9 mouse cellular contexts compared by ENCODE assay signal in genomic region chr4:118336658-118337057, GRCm38 (mm10). TPM values are rescaled to one million over a fixed set of nuclear protein-coding genes. Genes with fewer than 3 reads are reported as not detected.
DNase-seq lines count a peak whose midpoint lies in the region; ATAC-seq and TF ChIP-seq lines count a peak whose summit lies in the region.
"Had no signal": no experiment of that assay in that cellular context is flagged by ENCODE, and none has a peak within 500 bp of the region (broad histone marks: within the 10 kb centered on the region; RNA-seq: fewer than 3 reads in every experiment).

No protein-coding gene starts in this region.

- TF ChIP-seq CTCF in lung, embryonic 14.5 days (IDR thresholded peaks at IDR 0.05; ENCODE audit: low read depth): peak; percentile 68
- peak; percentile 76 for TF ChIP-seq CTCF in stomach, postnatal 0 days (IDR thresholded peaks at IDR 0.05; ENCODE audit: low read depth)

- H3K4me1 ChIP-seq in forebrain, embryonic 10.5 days: 0 out of 2 replicates have a peak, but pooled peaks cover 1% of the 10 kb centered on the region
- no peaks in the 10 kb centered on the region for H3K4me1 ChIP-seq in forebrain, embryonic 16.5 days (replicated peaks; ENCODE audit: control insufficient read depth, insufficient read depth, low read length)
- H3K4me1 ChIP-seq in neural tube, embryonic 15.5 days: no peaks in the 10 kb centered on the region
- H3K4me1 ChIP-seq in lung, embryonic 14.5 days (ENCODE audit: insufficient read depth): no peaks in the 10 kb centered on the region
- H3K4me1 ChIP-seq in stomach, postnatal 0 days (replicated peaks; ENCODE audit: control insufficient read depth, insufficient read depth): no peaks in the 10 kb centered on the region
- H3K4me1 ChIP-seq: hindbrain, embryonic 15.5 days had no signal

- ATAC-seq in forebrain, embryonic 16.5 days: no peak
- no peak for ATAC-seq in neural tube, embryonic 15.5 days (ENCODE audit: low FRiP score)
- 0 out of 2 replicates have a peak, but pooled peaks have one; percentile 35 for ATAC-seq in lung, embryonic 14.5 days (ENCODE audit: insufficient read depth)
- ATAC-seq in stomach, postnatal 0 days (ENCODE audit: low FRiP score, low TSS enrichment): peak; percentile 49; the same call in 1 of the 2 replicates

- TF ChIP-seq EP300 in stomach, postnatal 0 days (optimal IDR thresholded peaks at IDR 0.05): no peak

- H3K27me3 ChIP-seq in forebrain, embryonic 10.5 days (ENCODE audit: poor library complexity, severe bottlenecking): no peaks in the 10 kb centered on the region
- H3K27me3 ChIP-seq in forebrain, embryonic 16.5 days (replicated peaks; ENCODE audit: control insufficient read depth, insufficient read depth, low read length): no peaks in the 10 kb centered on the region
- H3K27me3 ChIP-seq in neural tube, embryonic 15.5 days (replicated peaks): no peaks in the 10 kb centered on the region
- H3K27me3 ChIP-seq in lung, embryonic 14.5 days (ENCODE audit: insufficient read depth, low read length): no peaks in the 10 kb centered on the region
- H3K27me3 ChIP-seq in stomach, postnatal 0 days (ENCODE audit: control insufficient read depth, insufficient read depth, low read length): no peaks in the 10 kb centered on the region
- H3K27me3 ChIP-seq: hindbrain, embryonic 15.5 days had no signal

- no peak overlapping the region for H3K9ac ChIP-seq in forebrain, embryonic 16.5 days (replicated peaks; ENCODE audit: low read depth, low read length)
- H3K9ac ChIP-seq in neural tube, embryonic 15.5 days (replicated peaks): no peak overlapping the region
- no peak overlapping the region for H3K9ac ChIP-seq in lung, embryonic 14.5 days
- H3K9ac ChIP-seq in stomach, postnatal 0 days (ENCODE audit: low read length): no peak overlapping the region
- H3K9ac ChIP-seq: hindbrain, embryonic 15.5 days had no signal

- no peak overlapping the region for H3K27ac ChIP-seq in forebrain, embryonic 10.5 days
- H3K27ac ChIP-seq in forebrain, embryonic 16.5 days (ENCODE audit: low read length): no peak overlapping the region
- no peak overlapping the region for H3K27ac ChIP-seq in neural tube, embryonic 15.5 days (replicated peaks)
- H3K27ac ChIP-seq in lung, embryonic 14.5 days (ENCODE audit: low read depth): no peak overlapping the region
- no peak overlapping the region for H3K27ac ChIP-seq in stomach, postnatal 0 days (replicated peaks)
- H3K27ac ChIP-seq: hindbrain, embryonic 15.5 days had no signal

- peak; percentile 62 for DNase-seq in forebrain, embryonic 10.5 days (ENCODE audit: extremely low spot score, low spot score)
- DNase-seq in neural tube, embryonic 10.5 days (ENCODE audit: extremely low spot score, low spot score): peak; percentile 76
- DNase-seq in c-Kit-positive CD71-positive TER-119-negative erythroid progenitor cells, embryonic 14.5 days (ENCODE audit: low read depth): peak; percentile 16
- DNase-seq in induced T-regulatory cell, adult 2 months (ENCODE audit: low read depth): peak; percentile 75
- DNase-seq in lung, embryonic 14.5 days: peak; percentile 89
- peak; percentile 75 for DNase-seq in stomach, postnatal 0 days (ENCODE audit: low spot score)

- no peak overlapping the region for H3K4me3 ChIP-seq in forebrain, embryonic 10.5 days
- no peak overlapping the region for H3K4me3 ChIP-seq in forebrain, embryonic 16.5 days (replicated peaks; ENCODE audit: low read length)
- H3K4me3 ChIP-seq in neural tube, embryonic 15.5 days (replicated peaks): no peak overlapping the region
- H3K4me3 ChIP-seq in lung, embryonic 14.5 days (ENCODE audit: low read depth, low read length): no peak overlapping the region
- H3K4me3 ChIP-seq in stomach, postnatal 0 days (ENCODE audit: low read depth, low read length): no peak overlapping the region
- H3K4me3 ChIP-seq: hindbrain, embryonic 15.5 days had no signal

- WGBS in forebrain, embryonic 10.5 days: 14% methylated on average over 7 of the region's 7 CpGs
- 16% methylated on average over 7 of the region's 7 CpGs for WGBS in forebrain, embryonic 16.5 days
- 19% methylated on average over 7 of the region's 7 CpGs for WGBS in neural tube, embryonic 15.5 days
- WGBS in lung, embryonic 14.5 days: 14% methylated on average over 7 of the region's 7 CpGs
- 13% methylated on average over 7 of the region's 7 CpGs for WGBS in stomach, postnatal 0 days

- no peaks in the 10 kb centered on the region for H3K36me3 ChIP-seq in forebrain, embryonic 10.5 days (replicated peaks)
- no peaks in the 10 kb centered on the region for H3K36me3 ChIP-seq in forebrain, embryonic 16.5 days (ENCODE audit: control insufficient read depth, insufficient read depth)
- H3K36me3 ChIP-seq in neural tube, embryonic 15.5 days: no peaks in the 10 kb centered on the region
- no peaks in the 10 kb centered on the region for H3K36me3 ChIP-seq in lung, embryonic 14.5 days (ENCODE audit: insufficient read depth)
- no peaks in the 10 kb centered on the region for H3K36me3 ChIP-seq in stomach, postnatal 0 days (ENCODE audit: control insufficient read depth, insufficient read depth, low read length)
- H3K36me3 ChIP-seq: hindbrain, embryonic 15.5 days had no signal

- no peaks in the 10 kb centered on the region for H3K9me3 ChIP-seq in forebrain, embryonic 10.5 days
- no peaks in the 10 kb centered on the region for H3K9me3 ChIP-seq in forebrain, embryonic 16.5 days (ENCODE audit: control insufficient read depth, low read length)
- H3K9me3 ChIP-seq in neural tube, embryonic 15.5 days (replicated peaks): no peaks in the 10 kb centered on the region
- no peaks in the 10 kb centered on the region for H3K9me3 ChIP-seq in lung, embryonic 14.5 days (ENCODE audit: low read depth, low read length)
- H3K9me3 ChIP-seq in stomach, postnatal 0 days (ENCODE audit: control insufficient read depth, low read length): no peaks in the 10 kb centered on the region
- H3K9me3 ChIP-seq: hindbrain, embryonic 15.5 days had no signal

- no peak overlapping the region for H3K4me2 ChIP-seq in forebrain, embryonic 16.5 days (ENCODE audit: low read length)
- H3K4me2 ChIP-seq in neural tube, embryonic 15.5 days: no peak overlapping the region
- no peak overlapping the region for H3K4me2 ChIP-seq in lung, embryonic 14.5 days
- H3K4me2 ChIP-seq in stomach, postnatal 0 days (replicated peaks; ENCODE audit: low read depth): no peak overlapping the region
- H3K4me2 ChIP-seq: hindbrain, embryonic 15.5 days had no signal

RNA-seq across cellular contexts. Expression of gene Ptprf, which starts 45.5 kb away (rescaled TPM):
- polyA plus RNA-seq in forebrain, embryonic 10.5 days (2016; fragmentation: Nextera tagmentation; extraction: Ambion mirVana): 99.7 and 102 TPM in 2 replicates
- 77.0 and 81.6 TPM in 2 replicates for polyA plus RNA-seq in forebrain, embryonic 16.5 days (2015; fragmentation: Nextera tagmentation; extraction: Ambion mirVana)
- polyA plus RNA-seq in neural tube, embryonic 15.5 days (2015; fragmentation: Nextera tagmentation; extraction: Ambion mirVana): 62.9 and 68.5 TPM in 2 replicates
- 69.7 and 75.7 TPM in 2 replicates for polyA plus RNA-seq in lung, embryonic 14.5 days (2014; fragmentation: Nextera tagmentation; extraction: Ambion mirVana)
- 30.1 and 34.1 TPM in 2 replicates for polyA plus RNA-seq in stomach, postnatal 0 days (2015; fragmentation: Nextera tagmentation; extraction: Ambion mirVana)

Comparison
In these comparisons a context has a peak if more than half of its experiments do, and no peak if none do; other contexts are left out.
1. DNase-seq: peak in every context shown above with its lines; median percentile 89 in lung, embryonic 14.5 days; 76 in neural tube, embryonic 10.5 days; 75 in induced T-regulatory cell, adult 2 months; 75 in stomach, postnatal 0 days; 62 in forebrain, embryonic 10.5 days; 16 in c-Kit-positive CD71-positive TER-119-negative erythroid progenitor cells, embryonic 14.5 days.
2. ATAC-seq: peak in lung, embryonic 14.5 days (single experiment) and stomach, postnatal 0 days (single experiment); none in forebrain, embryonic 16.5 days (single experiment) and neural tube, embryonic 15.5 days (single experiment).